Mouse (Mus musculus) limb, embryonic 11.5 days (tissue): Measurements from ENCODE around the gene Tex52. TPM values are rescaled to one million over a fixed set of nuclear protein-coding genes. Genes with fewer than 3 reads are reported as not detected.

Experiments
- ATAC-seq: fragments of 200-750 bp; cut with Nextera tagmentation; 2 replicates; pipeline ENCODE4 v1.8.0; 2017; ENCODE audit warnings: low read depth; ENCODE audit not compliant: insufficient number of reproducible peaks, low FRiP score, low TSS enrichment
- DNase-seq: peaks from one replicate; pipeline ENCODE4 v3.0.0-alpha.2; 2015; ENCODE audit warnings: low spot score
- H3K27ac ChIP-seq: fragments of 300-500 bp; sonication (generic); replicated peaks from 2 replicates; pipeline ENCODE4 v1.5.1; 2014; ENCODE audit warnings: low read depth, mild to moderate bottlenecking, low read length
- H3K27me3 ChIP-seq: fragments of 300-500 bp; sonication (generic); 2 replicates; pipeline ENCODE4 v1.6.1; 2014; ENCODE audit warnings: mild to moderate bottlenecking, low read length, mixed read lengths; ENCODE audit not compliant: control insufficient read depth, insufficient read depth
- H3K36me3 ChIP-seq: fragments of 300-500 bp; sonication (generic); 2 replicates; pipeline ENCODE4 v1.6.1; 2014; ENCODE audit warnings: mild to moderate bottlenecking, low read length, moderate library complexity, mixed read lengths; ENCODE audit not compliant: control insufficient read depth, insufficient read depth
- H3K4me1 ChIP-seq: fragments of 300-500 bp; sonication (generic); 2 replicates; pipeline ENCODE4 v1.6.1; 2014; ENCODE audit warnings: low read length, mixed read lengths; ENCODE audit not compliant: control insufficient read depth, insufficient read depth
- H3K4me2 ChIP-seq: fragments of 300-500 bp; sonication (generic); 2 replicates; pipeline ENCODE4 v1.6.1; 2014; ENCODE audit warnings: low read depth, mild to moderate bottlenecking, moderate library complexity; ENCODE audit not compliant: severe bottlenecking
- H3K4me3 ChIP-seq: fragments of 300-500 bp; sonication (generic); 2 replicates; pipeline ENCODE4 v1.5.1; 2014; ENCODE audit warnings: low read depth, low read length
- H3K9ac ChIP-seq: fragments of 300-500 bp; sonication (generic); 2 replicates; pipeline ENCODE4 v1.6.1; 2014; ENCODE audit warnings: mild to moderate bottlenecking, low read length
- H3K9me3 ChIP-seq: fragments of 300-500 bp; sonication (generic); 2 replicates; pipeline ENCODE4 v1.6.1; 2016; ENCODE audit warnings: low read length; ENCODE audit not compliant: control insufficient read depth
- WGBS: fragments of 180-500 bp; shearing (Covaris S2); extraction: QIAGEN DNeasy Blood & Tissue Kit; methylation state at CpG from one replicate; pipeline ENCODE4 v1.1.7; 2014; 5-methylcytosine and 5-hydroxymethylcytosine counted together
- polyA plus RNA-seq: library from polyadenylated mRNA; unstranded; fragments of >200 nt; fragmentation: Nextera tagmentation; extraction: Ambion mirVana; gene quantifications from 2 replicates; pipeline ENCODE4 v1.2.1, GENCODE M21; 2014

The Tex52 gene
- polyA plus RNA-seq: 0.33 TPM in 1 of 2 replicates, not detected in the other

DNA sequence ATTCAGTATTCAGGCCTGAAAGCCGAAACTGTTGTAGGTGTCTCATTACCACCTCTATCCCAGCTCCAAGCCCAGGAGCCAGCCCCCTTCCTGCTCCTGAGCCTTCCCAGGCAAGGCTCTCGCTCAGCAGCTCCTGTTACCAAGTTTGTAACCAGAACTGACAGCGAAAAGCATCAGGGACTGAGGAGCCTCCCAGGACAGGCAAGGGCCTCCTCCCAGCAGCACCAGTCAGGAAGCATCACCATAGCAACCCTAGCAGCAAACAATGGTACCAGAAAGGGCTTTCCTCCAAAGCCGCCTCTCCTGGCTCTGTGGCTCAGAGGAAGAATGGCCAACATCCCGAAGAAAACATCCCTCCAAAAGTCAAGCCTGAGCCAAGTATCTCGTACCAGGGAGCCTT is at the start of gene Tex52, which contains the start of gene Gm44596:
Tex52 (plus strand) TSS at position 265 of the 400 bp plus-strand sequence.
Gm44596 (plus strand) TSS at position 312 of the 400 bp plus-strand sequence.
- H3K27ac ChIP-seq: no peak within 1 kb of the TSS
- no peaks in the 10 kb centered on the region for H3K4me1 ChIP-seq
- no peak within 1 kb of the TSS for H3K4me2 ChIP-seq
- H3K36me3 ChIP-seq: peaks cover 30% of the 10 kb centered on the region
- no peaks in the 10 kb centered on the region for H3K9me3 ChIP-seq
- H3K4me3 ChIP-seq: no peak within 1 kb of the TSS
- no peak for DNase-seq
- H3K9ac ChIP-seq: no peak within 1 kb of the TSS
- ATAC-seq: no peak
- no peaks in the 10 kb centered on the region for H3K27me3 ChIP-seq
- 72% methylated on average over 6 of the region's 6 CpGs for WGBS

DNA sequence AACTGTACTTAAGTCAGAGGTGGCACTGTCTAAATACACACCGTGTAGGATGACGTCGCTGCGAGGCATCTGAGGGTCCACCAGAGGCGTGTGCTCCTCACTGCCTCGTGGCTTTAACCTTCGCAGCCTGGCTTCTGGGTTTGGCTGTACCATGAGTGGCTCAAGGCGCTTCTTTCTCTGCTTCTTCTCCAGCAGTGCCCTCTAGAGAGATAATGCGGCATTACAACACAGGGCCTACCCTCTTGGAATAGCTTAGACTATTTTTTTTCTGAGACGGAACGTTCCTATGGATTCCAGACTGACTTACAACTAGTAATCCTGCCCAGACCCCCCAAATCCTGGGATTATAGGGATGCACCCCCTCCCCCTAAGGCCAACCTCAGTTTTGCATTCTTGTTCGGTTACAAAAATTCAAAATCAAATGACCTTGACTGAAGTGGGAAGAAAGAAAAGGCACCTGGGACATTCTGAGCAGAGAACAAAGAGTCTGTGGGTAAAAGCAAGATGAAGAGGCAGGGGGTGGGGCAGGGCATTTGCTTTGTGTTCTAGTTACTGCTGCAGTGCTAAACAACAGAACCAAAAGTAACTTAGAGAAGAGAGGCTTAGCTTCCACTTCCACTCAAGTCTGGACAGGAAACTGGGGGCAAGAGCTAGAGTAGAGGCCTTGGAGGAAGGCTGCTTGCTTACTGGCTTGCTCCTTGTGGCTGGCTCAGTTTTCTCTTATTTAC is 40.7 kb upstream of the Tex52 start:
- DNase-seq (peak; percentile 85), ATAC-seq (peak; percentile 80)
- H3K9me3 ChIP-seq: no peaks in the 10 kb centered on the region
- H3K4me1 ChIP-seq: no peaks in the 10 kb centered on the region
- WGBS: 31% methylated on average over 12 of the region's 12 CpGs
- no peak overlapping the region for H3K9ac ChIP-seq
- H3K4me3 ChIP-seq: no peak overlapping the region
- no peak overlapping the region for H3K4me2 ChIP-seq
- no peak overlapping the region for H3K27ac ChIP-seq
- peaks cover 11% of the 10 kb centered on the region for H3K36me3 ChIP-seq
- H3K27me3 ChIP-seq: no peaks in the 10 kb centered on the region

DNA sequence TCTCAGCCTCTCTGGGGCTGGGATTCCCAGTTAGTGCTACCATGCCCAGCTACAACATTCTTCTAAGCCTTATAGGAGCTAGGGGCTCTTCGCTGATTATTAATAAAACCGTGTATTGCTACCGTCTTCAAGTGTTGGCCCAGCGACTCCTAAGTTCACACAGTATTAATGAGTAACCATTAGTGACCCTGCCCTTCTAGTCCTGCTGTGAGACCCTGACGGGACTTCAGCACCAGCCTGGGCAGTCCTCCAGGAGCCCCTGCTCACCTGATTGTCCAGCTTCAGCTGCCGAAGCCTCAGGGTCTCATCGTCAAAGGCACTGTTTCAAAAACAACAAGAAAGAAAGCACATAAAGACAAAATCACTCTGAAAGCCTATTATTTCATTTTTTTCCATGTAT is 37.8 kb upstream of the Tex52 start:
- no peaks in the 10 kb centered on the region for H3K9me3 ChIP-seq
- no peak overlapping the region for H3K4me2 ChIP-seq
- peaks cover 2% of the 10 kb centered on the region; the same call in 1 of the 2 replicates for H3K36me3 ChIP-seq
- DNase-seq (no peak), ATAC-seq (no peak)
- no peaks in the 10 kb centered on the region for H3K4me1 ChIP-seq
- no peak overlapping the region for H3K4me3 ChIP-seq
- WGBS: 80% methylated on average over 7 of the region's 7 CpGs
- H3K27me3 ChIP-seq: no peaks in the 10 kb centered on the region
- H3K27ac ChIP-seq: no peak overlapping the region
- H3K9ac ChIP-seq: no peak overlapping the region

DNA sequence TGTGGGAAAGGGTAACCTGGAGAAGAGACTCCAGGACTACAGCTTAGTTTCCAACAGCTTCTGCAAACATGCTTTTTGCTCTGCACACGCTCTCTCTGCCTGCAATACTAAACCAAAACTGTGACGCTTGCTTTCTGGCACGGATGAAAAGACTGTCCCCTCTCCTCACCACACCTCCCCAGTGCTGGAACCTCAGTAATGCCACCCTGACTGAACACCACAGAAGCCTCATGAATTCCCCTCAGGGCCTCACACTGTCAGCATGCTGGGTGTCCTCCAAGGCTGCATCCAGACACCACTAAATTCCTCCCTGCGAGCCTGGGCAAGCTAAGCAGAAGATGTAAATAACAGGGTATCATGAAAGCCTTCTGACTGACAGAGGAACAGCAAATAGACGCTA is 36.4 kb upstream of the Tex52 start:
- peak; percentile 35 for DNase-seq

DNA sequence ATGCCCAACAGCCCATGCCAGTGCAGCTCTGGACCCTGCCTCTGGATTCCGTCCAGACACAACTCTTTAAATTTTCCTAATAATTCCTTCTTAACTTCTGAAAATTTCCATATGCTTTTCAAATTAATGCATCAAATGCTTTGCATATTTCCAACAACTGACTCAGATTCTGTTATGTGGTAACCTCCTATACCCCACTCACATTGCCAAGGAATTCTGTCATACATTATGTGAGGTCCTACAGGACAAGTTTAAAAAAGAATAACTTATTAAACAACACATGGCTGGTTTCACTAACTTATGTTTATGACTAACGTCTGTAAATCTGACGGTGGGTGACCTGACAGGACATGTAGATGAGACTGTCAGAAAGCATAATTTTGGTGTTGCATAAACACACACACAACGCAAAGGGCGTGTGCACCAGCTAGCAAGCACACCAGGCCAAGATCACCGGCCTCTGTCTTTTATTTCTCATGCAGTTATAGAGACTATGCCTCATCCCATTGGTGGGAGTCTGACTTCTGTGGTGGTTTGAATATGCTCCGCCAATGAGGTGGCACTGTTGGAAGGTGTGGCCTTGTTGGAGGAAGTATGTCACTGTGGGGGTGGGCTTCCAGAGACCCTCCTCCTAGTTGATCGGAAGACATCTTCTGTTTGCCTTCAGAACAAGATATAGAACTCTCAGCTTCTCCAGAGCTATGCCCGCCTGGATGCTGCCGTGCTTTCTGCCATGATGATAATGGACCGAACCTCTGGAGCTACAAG is 33.1 kb upstream of the Tex52 start:
- ATAC-seq: no peak
- no peak overlapping the region for H3K27ac ChIP-seq
- no peak overlapping the region for H3K9ac ChIP-seq
- DNase-seq: no peak
- no peak overlapping the region for H3K4me2 ChIP-seq
- no peaks in the 10 kb centered on the region for H3K36me3 ChIP-seq
- no peaks in the 10 kb centered on the region for H3K4me1 ChIP-seq
- no peaks in the 10 kb centered on the region for H3K9me3 ChIP-seq
- 92% methylated on average over 11 of the region's 11 CpGs for WGBS
- H3K27me3 ChIP-seq: no peaks in the 10 kb centered on the region
- H3K4me3 ChIP-seq: no peak overlapping the region

More for the DNA sequence above, 36.4 kb upstream of the Tex52 start:
- WGBS: 40% methylated on average over 5 of the region's 5 CpGs
- no peak overlapping the region for H3K4me2 ChIP-seq
- no peak for ATAC-seq
- no peak overlapping the region for H3K27ac ChIP-seq
- H3K4me3 ChIP-seq: no peak overlapping the region
- peaks cover 2% of the 10 kb centered on the region; the same call in 1 of the 2 replicates for H3K36me3 ChIP-seq
- no peaks in the 10 kb centered on the region for H3K27me3 ChIP-seq
- H3K9ac ChIP-seq: no peak overlapping the region
- H3K9me3 ChIP-seq: no peaks in the 10 kb centered on the region
- no peaks in the 10 kb centered on the region for H3K4me1 ChIP-seq

DNA sequence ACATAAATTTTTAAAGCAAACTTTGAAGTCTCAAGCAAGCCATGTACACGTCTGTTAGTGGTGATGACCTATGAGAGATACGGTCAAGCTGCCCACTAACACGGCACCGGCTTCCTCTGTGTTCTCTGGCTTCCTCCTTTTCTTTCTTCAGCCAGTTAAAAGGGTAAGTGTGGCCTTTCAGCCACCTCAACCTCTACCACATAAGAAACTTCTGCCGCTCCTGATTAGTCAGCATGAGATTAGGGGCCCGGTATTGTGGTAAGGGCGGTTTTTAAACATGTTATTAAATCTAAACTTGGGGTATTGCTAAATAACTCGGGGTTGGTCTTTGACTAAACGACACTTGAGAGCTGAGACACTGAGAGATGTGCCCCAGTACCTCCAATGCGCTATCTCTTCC is 29.6 kb upstream of the Tex52 start:
- DNase-seq (no peak), ATAC-seq (no peak)
- 88% methylated on average over 10 of the region's 10 CpGs for WGBS
- H3K9me3 ChIP-seq: no peaks in the 10 kb centered on the region
- no peaks in the 10 kb centered on the region for H3K36me3 ChIP-seq
- no peaks in the 10 kb centered on the region for H3K27me3 ChIP-seq
- no peaks in the 10 kb centered on the region for H3K4me1 ChIP-seq
- H3K4me2 ChIP-seq: no peak overlapping the region
- no peak overlapping the region for H3K4me3 ChIP-seq
- no peak overlapping the region for H3K27ac ChIP-seq
- no peak overlapping the region for H3K9ac ChIP-seq

DNA sequence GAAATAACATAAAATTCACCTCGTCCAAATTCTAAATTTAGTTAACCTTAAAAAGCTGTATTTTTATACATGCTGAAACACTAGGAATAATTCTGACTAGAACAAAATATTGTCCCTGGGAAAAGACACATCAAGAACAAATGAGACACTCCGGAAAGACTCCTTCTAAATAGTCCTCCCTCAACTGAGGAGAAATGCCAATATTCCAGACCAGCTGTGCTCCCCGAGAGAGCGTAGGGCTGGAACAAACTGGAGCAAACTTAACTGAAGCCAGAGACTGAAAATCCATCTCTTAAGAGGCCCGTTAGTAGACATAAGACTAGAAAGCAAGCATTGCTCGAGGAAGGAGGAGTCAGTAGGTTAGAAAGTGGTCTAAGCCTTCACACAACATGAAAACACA is 28.5 kb upstream of the Tex52 start:
- WGBS: 88% methylated on average over 6 of the region's 6 CpGs
- Histone ChIP-seq H3K9ac (no peak overlapping the region), H3K4me3 (no peak overlapping the region), H3K27ac (no peak overlapping the region), H3K4me2 (no peak overlapping the region), H3K4me1 (no peaks in the 10 kb centered on the region), H3K9me3 (no peaks in the 10 kb centered on the region), H3K27me3 (no peaks in the 10 kb centered on the region), H3K36me3 (0 out of 2 replicates have a peak, but pooled peaks cover 2% of the 10 kb centered on the region)
- no peak for ATAC-seq
- no peak for DNase-seq

DNA sequence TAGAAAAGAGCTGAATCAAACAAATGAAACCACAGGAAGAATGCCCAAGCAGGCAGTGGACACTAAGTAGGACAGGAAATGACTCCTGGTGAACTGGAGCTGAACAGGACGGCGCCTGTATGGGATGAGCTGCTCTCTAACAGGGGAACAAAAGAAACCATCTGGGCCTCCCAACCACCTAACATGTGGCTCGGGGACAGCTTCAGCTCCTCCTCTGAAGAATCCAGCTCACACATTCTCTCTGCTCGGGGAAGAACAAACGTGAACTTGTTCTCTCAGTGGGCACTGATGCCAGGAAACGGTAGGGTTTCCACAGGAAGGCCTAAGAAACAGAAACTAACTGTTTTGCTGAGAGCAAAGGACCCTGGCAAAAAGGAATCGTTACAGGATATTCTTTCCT is 25.5 kb upstream of the Tex52 start:
- Histone ChIP-seq H3K4me2 (no peak overlapping the region), H3K36me3 (0 out of 2 replicates have a peak, but pooled peaks cover 2% of the 10 kb centered on the region), H3K4me1 (peaks cover 3% of the 10 kb centered on the region; the same call in 1 of the 2 replicates), H3K9ac (no peak overlapping the region), H3K4me3 (no peak overlapping the region), H3K9me3 (no peaks in the 10 kb centered on the region), H3K27ac (no peak overlapping the region), H3K27me3 (no peaks in the 10 kb centered on the region)
- ATAC-seq: no peak
- 68% methylated on average over 7 of the region's 7 CpGs for WGBS
- no peak for DNase-seq
